Mouse (Mus musculus): ENCODE results near the gene Col20a1.

The Col20a1 gene

DNA sequence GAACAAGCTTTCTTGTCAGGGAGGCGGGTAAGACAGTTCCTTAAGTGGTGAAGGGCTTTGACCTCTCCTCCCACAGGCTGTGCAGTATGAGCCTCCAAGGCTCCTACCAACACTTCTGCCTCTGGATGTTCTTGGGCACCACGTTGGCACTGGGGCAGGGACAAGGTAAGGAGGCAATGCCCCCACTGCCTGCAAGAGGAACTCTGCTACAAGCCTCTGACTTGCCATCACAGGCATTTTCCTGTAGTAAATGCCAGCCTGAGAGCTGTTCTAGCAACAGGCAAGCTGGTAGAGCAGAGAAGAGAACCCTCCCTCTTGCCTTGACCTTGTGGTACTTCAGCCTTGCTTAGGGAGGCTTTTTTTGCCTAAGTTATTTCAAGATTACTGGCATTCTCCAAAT, at the start of gene Col20a1:
Gene Col20a1 (plus strand): TSS at position 87 of the 400 bp plus-strand sequence.
- DNase-seq: no peak

DNA sequence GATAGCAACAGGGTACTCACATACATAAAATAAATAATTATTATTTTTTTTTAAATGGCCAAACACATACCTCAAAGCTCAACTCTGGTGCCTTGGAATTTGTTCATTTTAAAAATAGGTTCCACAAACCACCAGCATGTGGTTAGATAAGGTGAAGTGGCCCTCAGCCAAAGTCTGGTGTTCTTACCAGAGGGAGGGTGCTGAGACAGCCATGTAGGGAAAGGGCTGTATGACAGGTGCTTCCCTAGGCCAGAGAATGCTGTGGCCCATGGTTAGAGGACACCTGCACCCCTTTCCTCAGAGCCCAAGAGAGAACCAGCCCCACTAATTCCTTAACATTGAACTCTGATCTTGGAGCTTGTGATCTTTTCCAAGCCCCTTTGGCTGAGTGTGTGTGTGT, 46.1 kb upstream of the Col20a1 start:
- no peak for DNase-seq

DNA sequence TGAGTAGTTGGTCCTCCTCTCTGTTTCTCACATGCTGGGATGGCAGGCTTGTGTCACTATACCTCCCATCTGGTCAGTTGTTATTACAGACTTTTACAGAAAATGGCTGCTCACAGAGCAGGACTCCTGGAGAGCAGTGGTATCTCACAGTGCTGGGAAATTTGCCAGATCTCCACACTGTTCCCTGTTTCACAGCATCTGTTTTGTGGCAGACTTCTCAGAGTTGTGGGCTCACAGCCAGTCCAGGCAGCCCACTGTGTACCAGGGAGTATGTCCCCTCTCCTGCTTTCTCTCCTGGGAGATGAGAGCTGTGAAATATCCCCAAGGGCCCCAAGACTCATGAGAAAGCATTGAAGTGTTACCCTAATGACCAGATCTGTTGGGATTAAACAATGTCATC, 44.5 kb upstream of the Col20a1 start:
- DNase-seq: no peak

DNA sequence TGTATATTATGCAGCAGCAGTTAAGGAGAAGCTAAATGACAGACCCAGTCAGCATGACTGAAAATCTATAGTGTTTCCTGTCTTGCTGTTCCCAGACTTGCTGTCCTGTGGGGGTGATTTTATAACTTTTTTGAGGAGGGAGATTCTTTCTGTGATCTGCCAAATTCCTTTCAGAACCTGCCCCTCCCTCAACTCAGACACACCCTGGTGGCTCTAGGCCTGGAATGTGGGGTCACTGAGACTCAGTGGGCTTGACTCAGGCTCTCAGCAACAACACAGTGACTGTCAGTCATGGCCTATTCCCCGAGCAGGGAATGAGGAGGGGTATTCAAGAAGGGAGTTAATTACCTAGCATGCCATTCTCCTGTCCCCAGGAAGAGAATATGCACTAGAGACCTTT, 36.4 kb upstream of the Col20a1 start:
- no peak for DNase-seq

DNA sequence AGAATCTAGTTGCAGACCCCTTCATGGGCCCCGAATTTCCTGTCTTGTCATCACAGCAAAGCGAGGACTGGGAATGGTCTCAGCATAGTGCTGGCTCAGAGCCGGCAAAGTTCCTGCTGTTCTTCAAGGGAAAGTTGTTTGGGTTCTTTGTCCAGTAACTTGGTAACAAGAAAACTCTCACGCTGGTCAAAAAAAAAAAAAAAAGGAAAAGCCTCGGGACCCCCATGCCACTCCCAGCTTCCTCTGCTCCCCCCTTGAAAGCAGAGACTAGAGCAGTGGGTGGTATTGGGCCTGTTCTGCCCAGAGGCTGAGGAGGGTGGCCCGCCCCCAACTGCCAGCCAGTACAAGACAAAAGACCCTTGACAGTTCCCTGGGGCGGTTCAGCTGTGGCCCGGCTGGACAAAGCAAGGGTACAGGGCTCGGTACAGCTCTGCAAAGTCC, 33.6 kb upstream of the Col20a1 start:
- no peak for DNase-seq

DNA sequence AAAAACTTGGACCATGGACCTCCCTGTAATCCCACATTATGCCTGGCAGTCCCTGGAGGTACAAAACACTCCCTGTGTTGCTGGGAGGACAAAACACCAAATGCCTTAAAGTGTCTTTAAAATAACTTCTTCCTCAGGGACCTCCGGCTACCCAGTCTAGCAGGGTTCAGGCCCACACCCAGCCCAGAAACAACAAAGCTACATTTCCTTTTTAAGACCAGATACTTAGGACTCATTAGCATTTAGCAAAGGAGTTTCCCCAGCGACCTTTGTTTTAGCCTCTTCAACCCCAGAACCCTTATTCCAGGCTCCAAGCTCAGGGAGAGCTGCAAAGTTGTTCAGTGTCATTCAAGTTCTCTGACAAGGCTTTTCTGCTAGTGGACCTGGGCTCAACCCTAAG, 32.7 kb upstream of the Col20a1 start:
- DNase-seq: no peak

DNA sequence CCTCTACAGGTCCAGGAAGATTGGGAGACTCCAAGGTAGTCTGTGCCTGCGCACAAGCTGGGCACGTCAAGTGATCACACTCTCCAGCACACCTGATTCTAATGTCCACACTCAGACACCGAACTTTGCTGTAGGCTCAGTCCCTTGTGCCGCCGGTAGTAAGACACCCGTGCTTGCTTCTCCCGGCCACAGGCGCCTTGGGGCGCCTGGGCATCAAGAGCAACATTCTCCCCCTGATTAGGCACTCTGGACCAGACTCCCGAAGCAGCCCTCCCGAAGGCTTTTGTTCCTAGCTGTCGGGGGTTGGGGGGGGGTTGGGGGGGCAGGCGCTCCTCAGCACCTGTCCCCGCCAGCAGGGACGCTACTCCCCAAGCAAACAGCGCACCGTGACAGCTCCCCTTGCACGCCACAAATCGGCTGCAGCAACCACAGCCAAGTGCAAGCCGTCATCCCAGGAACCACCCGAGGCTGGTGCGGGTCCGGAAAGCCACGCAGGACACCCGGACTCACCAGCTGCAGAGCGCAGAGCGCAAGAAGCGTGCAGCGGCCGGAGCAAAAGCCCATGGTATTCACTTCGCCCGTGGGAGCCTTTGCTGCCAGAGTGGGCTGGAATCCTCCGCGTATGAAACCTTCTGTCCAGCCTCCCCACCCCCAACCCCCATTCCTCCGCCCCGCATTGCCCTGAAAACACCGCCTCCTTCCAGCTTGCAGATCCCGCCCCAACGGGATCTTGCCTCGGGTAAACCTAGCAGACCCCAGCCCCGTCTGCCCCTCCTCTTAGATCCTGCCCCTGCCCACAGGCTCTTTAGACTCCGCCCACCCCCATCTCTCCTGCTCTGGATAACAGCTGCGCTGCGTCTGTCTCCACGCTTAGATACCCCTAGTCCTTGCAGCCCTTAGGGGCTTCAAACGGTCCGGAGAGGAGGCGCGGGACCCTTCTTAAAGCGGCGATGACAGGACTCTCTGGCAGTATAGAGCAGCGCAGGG, 32.0 kb upstream of the Col20a1 start, which contains the start of gene Nkain4:
Gene Nkain4 (minus strand): TSS at position 639 of the 987 bp plus-strand sequence.
- no peak for DNase-seq

DNA sequence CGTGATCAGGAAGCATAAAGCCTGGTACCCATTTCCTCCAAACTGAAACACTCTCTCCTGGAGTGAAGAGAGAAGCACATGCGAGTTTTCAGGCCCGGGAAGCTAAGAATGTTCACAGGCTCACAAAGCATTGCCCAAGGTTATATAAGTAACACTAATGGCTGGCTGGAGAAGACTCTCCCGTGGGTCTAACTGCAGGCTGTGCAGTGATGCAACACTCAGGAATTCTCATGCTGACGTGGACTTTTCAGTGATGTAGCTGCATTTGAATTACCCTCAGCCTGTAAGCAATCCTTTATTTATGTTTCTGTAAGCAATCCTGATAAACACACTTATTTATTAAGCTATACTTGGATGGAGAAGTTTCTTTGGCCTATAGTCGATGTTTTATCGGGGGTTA, 26.7 kb upstream of the Col20a1 start:
- DNase-seq: no peak

DNA sequence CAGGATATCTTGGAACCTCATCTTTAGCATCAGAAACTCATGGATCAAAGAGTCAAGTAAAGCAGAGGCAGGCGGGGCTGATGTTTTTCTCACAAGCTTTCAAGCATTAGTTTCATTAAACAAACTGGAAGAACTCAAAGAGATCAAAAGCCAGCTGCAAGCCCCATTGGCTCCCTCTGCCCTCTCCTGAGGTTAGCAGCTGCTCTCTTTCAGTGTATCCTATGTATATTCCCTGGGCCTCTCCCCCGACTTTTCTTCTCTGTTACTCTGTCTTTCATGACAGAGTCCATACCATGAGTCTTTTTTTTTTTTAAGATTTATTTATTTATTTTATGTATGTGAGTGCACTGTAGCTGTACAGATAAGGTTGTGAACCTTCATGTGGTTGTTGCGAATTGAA, 26.1 kb upstream of the Col20a1 start:
- DNase-seq: no peak

DNA sequence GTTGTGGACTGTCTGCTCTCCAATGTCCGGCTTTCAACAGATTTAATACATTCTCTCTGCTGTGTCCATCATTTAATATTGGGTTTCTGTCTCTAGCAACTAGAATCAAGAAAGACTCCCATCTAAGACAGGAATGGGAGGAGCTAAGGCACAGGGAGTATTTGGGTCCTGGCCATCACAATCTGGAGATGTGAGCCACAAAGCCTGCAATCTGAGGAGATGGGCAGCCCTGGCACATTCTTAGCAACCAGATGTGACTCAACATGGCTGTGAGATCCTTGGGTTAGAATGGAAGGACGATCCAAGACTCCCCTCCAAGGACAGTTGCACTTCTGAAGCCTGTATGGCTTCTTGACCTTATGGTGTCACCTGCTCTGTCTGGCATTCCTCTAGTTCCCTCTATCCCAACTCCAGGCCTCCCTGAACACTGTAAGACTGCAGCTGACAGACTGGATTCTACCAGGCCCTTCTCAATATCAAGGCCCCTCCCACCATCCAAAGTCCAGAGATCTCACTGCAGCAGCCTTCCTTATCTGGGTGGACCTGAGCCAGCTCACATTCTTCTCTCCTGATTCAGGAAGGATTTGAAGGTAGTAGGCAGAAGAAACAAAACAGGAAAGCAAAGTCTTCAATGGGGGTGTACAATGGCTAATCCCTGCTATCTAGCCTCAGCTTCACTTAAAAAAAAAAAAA, 23.6 kb upstream of the Col20a1 start:
- DNase-seq: no peak

DNA sequence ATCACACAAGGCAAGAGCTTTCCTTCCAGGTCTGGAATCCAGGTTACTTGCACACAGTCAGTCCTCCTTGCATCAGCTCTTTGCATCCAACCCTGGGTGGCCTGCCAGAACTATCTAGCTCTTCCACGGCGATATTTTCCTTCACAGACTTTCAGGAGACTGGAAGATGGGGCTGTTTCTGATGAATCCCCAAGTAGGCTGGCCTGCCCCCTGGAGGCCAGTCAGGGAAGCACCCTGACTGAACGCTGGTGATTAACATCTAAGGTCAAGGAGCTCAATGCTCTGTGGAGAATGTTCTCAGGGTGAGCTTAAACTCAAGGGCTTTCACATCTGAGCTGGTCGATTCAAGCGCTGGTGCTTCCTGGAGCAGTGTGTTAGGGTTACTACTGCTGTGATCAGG, 22.4 kb upstream of the Col20a1 start:
- DNase-seq: peak; percentile 23 to 73

DNA sequence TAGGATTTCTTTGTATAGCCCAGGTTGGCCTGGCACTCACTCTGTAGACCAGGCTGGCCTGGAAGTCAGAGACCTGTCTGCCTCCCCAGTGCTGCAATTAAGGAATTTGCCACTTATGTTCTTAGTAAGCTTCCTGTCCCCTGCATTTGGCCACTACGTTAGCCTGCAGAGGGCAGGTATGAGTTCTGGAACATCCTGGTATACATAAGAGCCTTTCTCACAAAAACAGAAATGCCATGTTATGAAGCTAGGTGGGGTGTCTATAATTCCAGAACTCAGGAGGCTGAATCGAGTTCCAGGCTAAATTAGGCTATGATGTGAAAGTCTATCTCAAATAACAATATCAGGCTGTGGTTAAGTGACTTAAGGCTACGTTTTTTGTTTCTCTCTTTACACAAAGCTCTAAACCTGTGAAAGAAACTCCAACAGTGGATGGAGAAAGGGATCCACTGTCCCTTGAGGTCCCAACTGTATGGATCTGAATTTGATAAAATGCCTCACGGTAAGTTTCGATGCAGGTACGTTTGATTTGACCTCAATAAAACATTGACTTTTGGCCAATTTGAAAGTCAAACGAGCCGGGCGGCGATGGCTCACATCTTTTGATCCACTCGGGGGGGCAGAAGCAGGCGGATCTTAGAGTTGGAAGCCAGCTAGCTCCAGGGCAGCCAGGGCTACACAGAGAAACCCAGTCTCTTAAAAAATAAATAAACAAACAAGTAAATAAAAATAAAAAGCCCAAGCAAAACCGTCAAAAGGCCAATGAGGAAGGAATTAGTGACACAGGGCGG, 20.0 kb upstream of the Col20a1 start:
- DNase-seq: peak in 1 of 2 experiments; percentile 19

DNA sequence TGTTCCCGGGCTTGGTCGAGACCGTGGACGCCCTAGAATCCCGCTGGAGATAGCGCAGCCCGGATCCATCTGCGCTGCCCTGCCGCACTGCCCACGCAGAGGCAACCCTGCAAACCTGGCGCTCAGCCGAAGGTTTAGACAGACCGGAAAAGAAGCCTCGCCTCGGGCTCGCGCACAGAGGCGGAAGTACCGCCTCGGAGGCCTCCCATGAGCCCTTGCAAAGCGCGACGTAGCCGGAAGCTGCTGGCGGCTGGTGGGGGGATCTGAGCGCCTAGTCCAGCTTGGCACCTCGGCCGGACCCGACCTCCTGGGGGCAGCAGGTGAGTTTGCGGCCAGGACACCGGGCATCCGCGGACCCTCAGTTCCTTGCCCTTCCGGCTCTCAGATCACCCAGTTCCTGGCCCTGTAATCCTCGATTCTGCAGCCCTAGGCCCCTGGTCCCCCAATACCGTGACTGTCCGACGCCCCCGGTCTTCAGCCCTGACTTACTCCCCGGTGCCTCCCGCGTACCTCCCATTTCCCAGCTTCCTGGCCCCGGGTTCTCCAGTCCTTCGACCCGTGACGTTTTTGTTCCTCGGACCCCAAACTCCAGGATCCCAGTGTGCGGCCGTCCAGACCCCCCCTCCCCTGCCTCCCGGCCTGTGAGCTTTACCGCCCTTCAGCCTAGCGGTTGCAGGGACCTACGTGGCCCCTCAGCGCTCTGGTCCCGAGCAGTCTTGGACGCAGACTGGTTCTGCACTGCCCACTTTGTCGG, 19.1 kb upstream of the Col20a1 start, which contains the start of gene Arfgap1:
Gene Arfgap1 (plus strand): TSS at position 216 of the 754 bp plus-strand sequence.
- DNase-seq: peak; percentile 77 to 84

DNA sequence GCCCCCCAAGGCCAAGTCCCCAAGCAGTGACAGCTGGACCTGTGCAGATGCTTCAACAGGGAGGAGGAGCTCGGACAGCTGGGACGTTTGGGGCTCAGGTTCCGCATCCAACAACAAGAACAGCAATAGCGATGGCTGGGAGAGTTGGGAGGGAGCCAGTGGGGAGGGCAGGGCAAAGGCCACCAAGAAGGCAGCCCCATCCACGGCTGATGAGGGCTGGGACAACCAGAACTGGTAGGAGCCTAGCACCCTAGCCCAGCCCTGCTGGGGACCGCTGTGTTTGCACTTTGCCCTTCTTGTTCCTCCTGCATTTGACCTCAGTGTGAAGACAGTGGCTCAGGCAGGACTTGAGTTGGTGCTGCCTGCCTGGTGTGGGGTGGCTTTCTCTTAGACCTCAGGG, 5.2 kb upstream of the Col20a1 start:
- DNase-seq: no peak

DNA sequence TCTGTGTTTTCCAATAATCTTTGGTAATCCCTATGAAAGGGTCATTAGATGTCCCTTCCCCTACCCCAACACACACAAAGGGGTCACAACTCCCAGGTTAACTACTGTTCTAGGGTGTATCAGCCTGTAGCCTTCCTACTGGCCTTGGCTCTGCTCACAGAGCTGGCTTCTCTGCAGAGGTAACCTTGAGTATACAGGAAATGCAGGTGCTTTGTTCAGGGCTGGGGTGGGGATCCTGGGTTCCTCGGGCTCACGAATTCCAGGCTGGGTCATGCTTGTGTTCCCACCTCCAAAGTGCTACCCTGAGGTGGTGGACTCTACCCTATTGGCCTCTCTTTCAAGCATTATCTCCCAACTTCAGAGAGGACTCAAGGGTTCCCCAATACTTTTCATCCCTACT, 700 bp upstream of the Col20a1 start:
- DNase-seq: no peak

DNA sequence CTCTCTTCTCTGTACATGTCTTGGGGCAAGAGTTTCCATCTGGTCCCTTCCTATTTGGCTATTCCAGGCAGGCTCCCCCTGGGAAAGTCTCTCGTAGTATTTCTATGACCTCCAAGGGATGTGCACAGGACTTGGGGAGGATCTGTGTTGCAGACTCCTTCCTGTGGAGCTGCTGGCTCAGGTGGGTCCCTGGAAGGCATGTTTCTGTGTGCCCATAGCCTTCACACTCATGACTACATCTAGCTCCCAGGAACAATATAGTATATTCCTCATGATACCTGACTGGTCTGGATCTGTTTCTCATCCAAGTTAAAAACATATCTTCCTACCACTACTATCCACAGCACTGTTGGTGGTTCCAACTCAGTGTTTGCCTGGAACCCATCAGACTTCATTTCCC, 666 bp downstream of the Col20a1 start:
- no peak for DNase-seq

DNA sequence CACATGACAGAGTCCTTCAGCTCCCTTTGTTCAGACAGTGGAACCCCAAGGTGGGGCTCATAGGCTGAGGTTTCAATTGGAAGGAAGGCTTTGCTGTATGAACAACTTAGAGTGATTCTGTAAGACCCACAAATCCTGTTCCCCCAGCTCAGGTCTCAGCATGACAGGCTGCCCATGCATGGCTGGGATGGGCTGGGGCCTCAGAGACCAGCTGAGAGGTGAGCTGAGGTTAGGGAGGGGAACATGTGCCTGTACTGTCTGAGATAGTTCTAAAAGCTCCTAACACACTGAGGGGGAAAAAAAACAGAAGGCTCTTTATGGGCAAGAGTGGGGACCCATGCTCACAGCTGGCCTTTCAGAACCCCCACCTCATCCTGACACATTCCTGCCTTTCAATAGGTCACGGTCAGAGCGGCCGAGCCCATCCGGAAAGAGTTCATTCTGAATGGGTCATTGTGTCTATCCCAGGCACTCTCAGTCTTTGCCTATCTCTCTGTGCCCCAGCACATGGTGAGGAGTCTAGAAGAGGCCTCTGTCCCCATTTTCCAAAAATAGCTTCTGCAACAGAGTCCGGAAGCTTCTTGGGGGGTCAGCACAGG, 1.2 kb downstream of the Col20a1 start:
- no peak for DNase-seq

DNA sequence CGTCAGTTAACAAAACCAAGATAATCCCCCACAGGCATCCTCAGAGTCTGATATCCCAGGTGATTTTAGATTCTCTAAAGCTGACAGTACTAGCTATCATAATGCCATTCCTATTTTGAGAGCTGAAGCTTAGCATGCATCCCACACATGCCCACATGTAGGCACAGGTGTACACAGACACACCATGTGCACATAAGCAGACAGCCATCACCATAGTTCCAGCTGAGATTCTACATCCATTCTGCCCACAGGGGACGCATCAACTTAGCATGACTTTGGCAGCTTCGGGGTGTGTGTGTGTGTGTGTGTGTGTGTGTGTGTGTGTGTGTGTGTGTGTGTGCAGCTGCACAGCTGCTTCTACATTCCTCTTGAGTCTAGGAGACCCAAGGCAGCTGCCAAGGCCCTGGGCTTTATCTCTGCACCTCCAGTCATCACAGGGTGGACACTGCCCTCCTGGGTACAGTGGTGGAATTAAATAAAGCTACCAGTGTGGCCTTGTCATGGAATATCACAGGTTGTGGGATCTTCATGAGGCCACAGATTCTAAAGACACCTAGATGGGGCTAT, 2.1 kb downstream of the Col20a1 start:
- DNase-seq: no peak

DNA sequence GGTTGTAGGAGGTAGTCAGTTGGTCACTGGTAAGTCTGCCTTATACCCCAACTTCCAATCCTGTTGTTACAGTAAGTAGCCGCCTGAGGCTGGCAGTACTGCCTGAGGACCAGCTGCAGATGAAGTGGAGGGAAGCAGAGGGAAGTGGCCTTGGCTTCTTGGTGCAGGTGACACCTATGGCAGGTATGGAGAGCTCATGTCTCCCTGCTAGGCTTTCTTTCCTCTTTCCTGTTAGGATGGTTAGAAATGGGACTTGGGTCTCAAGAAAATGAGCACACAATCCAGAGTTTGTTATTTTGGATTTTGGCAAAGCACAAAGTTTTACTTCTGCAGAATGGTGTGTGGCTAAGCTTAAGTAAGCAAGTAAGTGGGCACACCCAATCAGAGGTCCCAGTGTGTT, 2.6 kb downstream of the Col20a1 start:
- no peak for DNase-seq

DNA sequence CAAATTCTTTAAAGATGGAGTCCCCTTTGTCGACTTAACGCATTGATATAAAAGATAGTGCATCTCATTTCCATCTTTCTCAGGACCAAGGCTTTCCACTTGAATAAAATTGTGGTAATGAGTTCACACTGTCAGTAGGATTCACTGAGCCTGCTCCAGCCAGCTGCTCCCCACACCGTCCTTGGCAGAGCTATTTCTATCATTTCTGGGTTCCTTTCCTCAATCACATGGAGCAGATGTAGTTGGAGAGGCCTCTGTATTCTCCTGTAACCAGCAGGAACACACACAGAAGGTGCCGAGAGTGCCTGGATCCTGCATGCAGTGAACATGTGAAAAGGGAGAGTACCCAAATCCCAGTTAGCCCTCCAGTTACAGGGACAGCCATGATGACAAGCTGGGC, 4.0 kb downstream of the Col20a1 start:
- DNase-seq: no peak

DNA sequence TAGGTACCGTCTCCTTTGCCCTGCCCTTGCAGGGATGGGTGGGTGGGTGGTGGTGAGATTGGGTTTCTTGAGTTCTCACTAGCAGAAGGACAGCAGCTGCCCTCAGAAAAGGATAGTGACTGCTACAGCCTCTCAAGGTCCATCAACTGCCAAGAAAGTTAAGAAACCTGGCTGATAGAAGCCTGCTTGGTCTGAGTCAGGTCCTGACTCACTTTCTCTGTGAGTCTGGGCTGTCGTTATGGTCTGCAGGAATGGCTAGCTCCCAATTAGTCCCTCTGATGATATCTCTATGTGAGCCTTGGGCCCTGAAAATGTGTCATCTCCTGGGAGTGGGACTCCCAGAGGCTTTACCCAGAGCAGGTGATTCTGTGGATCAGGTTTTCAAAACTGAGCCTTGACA, 8.0 kb downstream of the Col20a1 start:
- no peak for DNase-seq
